Mouse (Mus musculus) kidney, postnatal 0 days (tissue): ENCODE measurements around the gene Met. TPM values are rescaled to one million over a fixed set of nuclear protein-coding genes. Genes with fewer than 3 reads are reported as not detected.

ENCODE experiments used
- ATAC-seq: fragments of 200-750 bp; cut with Nextera tagmentation; replicated peaks from 2 replicates; pipeline ENCODE4 v1.8.0; 2017; ENCODE audit warnings: low read depth, moderate number of reproducible peaks, moderate TSS enrichment, moderate library complexity; ENCODE audit not compliant: low FRiP score
- DNase-seq: peaks from one replicate; pipeline ENCODE4 v3.0.0-alpha.2; 2016; ENCODE audit warnings: low spot score
- H3K27ac ChIP-seq: fragments of 300-500 bp; sonication (generic); 2 replicates; pipeline ENCODE4 v1.5.1; 2014; ENCODE audit warnings: mild to moderate bottlenecking
- H3K27me3 ChIP-seq: fragments of 300-500 bp; sonication (generic); 2 replicates; pipeline ENCODE4 v1.6.1; 2014; ENCODE audit warnings: low read length, mixed read lengths; ENCODE audit not compliant: insufficient read depth
- H3K36me3 ChIP-seq: fragments of 300-500 bp; sonication (generic); 2 replicates; pipeline ENCODE4 v1.6.1; 2014; ENCODE audit warnings: low read length, mixed read lengths; ENCODE audit not compliant: insufficient read depth
- H3K4me1 ChIP-seq: fragments of 300-500 bp; sonication (generic); replicated peaks from 2 replicates; pipeline ENCODE4 v1.6.1; 2014; ENCODE audit warnings: antibody characterized with exemption, low read length, mixed read lengths; ENCODE audit not compliant: insufficient read depth
- H3K4me2 ChIP-seq: fragments of 300-500 bp; sonication (generic); 2 replicates; pipeline ENCODE4 v1.6.1; 2014; ENCODE audit warnings: mild to moderate bottlenecking, low read length, moderate library complexity, mixed read lengths
- H3K4me3 ChIP-seq: fragments of 300-500 bp; sonication (generic); replicated peaks from 2 replicates; pipeline ENCODE4 v1.5.1; 2014; ENCODE audit warnings: low read depth, low read length
- H3K9ac ChIP-seq: fragments of 300-500 bp; sonication (generic); 2 replicates; pipeline ENCODE4 v1.6.1; 2014; ENCODE audit warnings: low read depth, low read length
- H3K9me3 ChIP-seq: fragments of 300-500 bp; sonication (generic); replicated peaks from 2 replicates; pipeline ENCODE4 v1.6.1; 2016; ENCODE audit warnings: low read length, inconsistent platforms, mixed read lengths
- CTCF ChIP-seq: IDR thresholded peaks from 2 replicates; pipeline ENCODE4 v1.5.1; 2016; ENCODE audit warnings: antibody characterized with exemption, low read depth, mild to moderate bottlenecking, moderate library complexity
- WGBS: fragments of 180-500 bp; shearing (Covaris S2); extraction: QIAGEN DNeasy Blood & Tissue Kit; methylation state at CpG from one replicate; pipeline ENCODE4 v1.1.7; 2014; 5-methylcytosine and 5-hydroxymethylcytosine counted together
- polyA plus RNA-seq: library from polyadenylated mRNA; unstranded; fragments of >200 nt; fragmentation: Nextera tagmentation; extraction: Ambion mirVana; gene quantifications from 2 replicates; pipeline ENCODE4 v1.2.1, GENCODE M21; 2015

Gene Met
- polyA plus RNA-seq, 1 experiment from 2014 or later, result 17.9 TPM

GRCm38 (mm10) chr6:17580349-17580748, 116.7 kb downstream of the Met start:
- no peak overlapping the region for H3K4me2 ChIP-seq
- no peak for ATAC-seq
- no peaks in the 10 kb centered on the region for H3K27me3 ChIP-seq
- H3K9ac ChIP-seq, result no peak overlapping the region
- no peaks in the 10 kb centered on the region for H3K36me3 ChIP-seq
- H3K27ac ChIP-seq, result no peak overlapping the region
- H3K4me1 ChIP-seq, result no peaks in the 10 kb centered on the region
- DNase-seq, result no peak
- WGBS, result 88% methylated on average over 3 of the region's 3 CpGs
- H3K4me3 ChIP-seq, result no peak overlapping the region
- TF ChIP-seq CTCF, result no peak
- no peaks in the 10 kb centered on the region for H3K9me3 ChIP-seq

DNA sequence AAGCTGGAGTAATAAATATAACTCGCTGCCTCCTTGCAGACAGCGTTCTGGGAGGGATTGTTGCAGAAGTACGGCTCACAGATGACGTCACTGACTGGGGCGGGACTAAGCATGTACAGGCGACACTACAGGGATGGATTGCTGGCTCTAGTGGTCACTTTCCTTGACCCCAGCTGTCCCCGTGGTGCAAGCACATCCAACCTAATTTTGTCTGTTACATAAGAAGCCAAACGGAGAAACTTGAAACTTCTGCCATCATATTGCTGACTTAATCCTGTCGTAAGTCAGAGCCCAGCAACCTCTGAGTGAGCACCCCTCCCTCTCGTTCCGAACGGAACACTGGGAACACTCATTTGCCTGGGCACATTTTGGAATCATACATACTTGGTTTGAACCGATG, 120.4 kb downstream of the Met start:
- WGBS, result 12% methylated on average over 13 of the region's 13 CpGs
- no peak for TF ChIP-seq CTCF
- H3K4me1 ChIP-seq, result no peaks in the 10 kb centered on the region
- H3K27me3 ChIP-seq, result no peaks in the 10 kb centered on the region
- peak; percentile 85 for DNase-seq
- peak overlapping the region; percentile 61 for H3K4me2 ChIP-seq
- ATAC-seq, result peak; percentile 73
- H3K9ac ChIP-seq, result no peak overlapping the region
- no peak overlapping the region for H3K27ac ChIP-seq
- H3K4me3 ChIP-seq, result peak overlapping the region; percentile 26
- no peaks in the 10 kb centered on the region for H3K36me3 ChIP-seq
- no peaks in the 10 kb centered on the region for H3K9me3 ChIP-seq

GRCm38 (mm10) chr6:17589049-17589952, 125.7 kb downstream of the Met start:
- Histone ChIP-seq H3K9ac (no peak overlapping the region), H3K4me2 (peak overlapping the region; percentile 39), H3K9me3 (0 out of 2 replicates have a peak, but pooled peaks cover 10% of the 10 kb centered on the region), H3K36me3 (no peaks in the 10 kb centered on the region), H3K4me3 (no peak overlapping the region), H3K27ac (no peak overlapping the region), H3K4me1 (no peaks in the 10 kb centered on the region), H3K27me3 (no peaks in the 10 kb centered on the region)
- peak; percentile 94 for DNase-seq
- WGBS, result 13% methylated on average over 16 of the region's 16 CpGs
- ATAC-seq, result peak; percentile 79
- peak; percentile 97 for TF ChIP-seq CTCF

DNA sequence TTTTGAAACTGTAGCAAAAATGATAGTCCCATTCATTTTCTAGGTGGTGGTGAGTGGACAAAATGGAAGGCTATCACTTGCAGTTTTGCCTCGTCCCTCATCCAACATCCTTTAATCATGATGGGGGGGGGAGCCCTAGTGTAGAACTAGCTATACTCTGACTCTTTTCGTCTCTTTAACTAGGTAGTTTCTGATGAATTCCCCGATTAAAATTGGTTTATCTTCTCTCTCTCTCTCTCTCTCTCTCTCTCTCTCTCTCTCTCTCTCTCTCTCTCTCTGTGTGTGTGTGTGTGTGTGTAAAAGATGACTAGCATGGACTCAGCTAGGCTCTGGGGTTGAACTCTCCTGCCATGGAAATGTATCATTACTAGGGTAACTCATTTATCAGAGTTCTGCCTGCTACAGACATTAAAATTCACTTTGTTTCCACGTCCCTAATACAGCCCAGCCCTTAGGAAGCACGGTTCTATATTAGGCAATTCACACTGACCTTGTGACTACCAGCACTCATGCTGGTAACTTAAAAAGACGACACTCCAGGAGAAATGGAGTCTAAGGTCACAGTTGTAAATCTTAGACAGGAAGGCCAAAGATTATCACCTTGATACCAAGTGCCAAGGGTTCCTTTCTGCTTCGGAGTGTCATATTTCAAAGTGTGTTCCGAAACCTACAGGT, 126.5 kb downstream of the Met start:
- no peaks in the 10 kb centered on the region for H3K27me3 ChIP-seq
- no peak for TF ChIP-seq CTCF
- 0 out of 2 replicates have a peak, but pooled peaks cover 10% of the 10 kb centered on the region for H3K9me3 ChIP-seq
- no peaks in the 10 kb centered on the region for H3K36me3 ChIP-seq
- WGBS, result 26% methylated on average over 8 of the region's 8 CpGs
- DNase-seq (no peak), ATAC-seq (no peak)
- H3K4me2 ChIP-seq, result no peak overlapping the region
- no peak overlapping the region for H3K27ac ChIP-seq
- no peak overlapping the region for H3K9ac ChIP-seq
- no peak overlapping the region for H3K4me3 ChIP-seq
- no peaks in the 10 kb centered on the region for H3K4me1 ChIP-seq

DNA sequence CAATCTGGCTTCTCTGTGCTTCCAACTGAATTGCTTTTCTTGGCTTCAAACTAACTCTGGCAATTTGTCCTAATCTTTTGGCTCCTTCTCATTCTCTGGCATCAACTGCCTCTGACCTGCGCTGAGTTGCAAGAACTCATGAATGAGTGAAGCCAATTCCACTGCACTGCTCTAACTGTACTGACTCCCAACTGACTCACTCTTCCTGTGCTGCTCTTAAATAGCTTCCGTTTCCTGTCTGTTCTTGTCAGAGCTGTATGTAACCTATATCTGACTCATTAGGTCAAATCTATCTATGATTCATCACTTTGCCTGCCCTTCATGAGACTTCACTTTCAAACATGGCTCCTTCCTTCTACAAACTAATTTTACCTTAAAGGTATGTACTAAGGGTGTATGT, 130.4 kb downstream of the Met start:
- DNase-seq (no peak), ATAC-seq (no peak)
- Histone ChIP-seq H3K27me3 (no peaks in the 10 kb centered on the region), H3K4me3 (no peak overlapping the region), H3K4me2 (no peak overlapping the region), H3K4me1 (no peaks in the 10 kb centered on the region), H3K27ac (no peak overlapping the region), H3K9ac (no peak overlapping the region), H3K9me3 (0 out of 2 replicates have a peak, but pooled peaks cover 10% of the 10 kb centered on the region), H3K36me3 (no peaks in the 10 kb centered on the region)
- no peak for TF ChIP-seq CTCF
- 83% methylated on average over 2 of the region's 2 CpGs for WGBS

DNA sequence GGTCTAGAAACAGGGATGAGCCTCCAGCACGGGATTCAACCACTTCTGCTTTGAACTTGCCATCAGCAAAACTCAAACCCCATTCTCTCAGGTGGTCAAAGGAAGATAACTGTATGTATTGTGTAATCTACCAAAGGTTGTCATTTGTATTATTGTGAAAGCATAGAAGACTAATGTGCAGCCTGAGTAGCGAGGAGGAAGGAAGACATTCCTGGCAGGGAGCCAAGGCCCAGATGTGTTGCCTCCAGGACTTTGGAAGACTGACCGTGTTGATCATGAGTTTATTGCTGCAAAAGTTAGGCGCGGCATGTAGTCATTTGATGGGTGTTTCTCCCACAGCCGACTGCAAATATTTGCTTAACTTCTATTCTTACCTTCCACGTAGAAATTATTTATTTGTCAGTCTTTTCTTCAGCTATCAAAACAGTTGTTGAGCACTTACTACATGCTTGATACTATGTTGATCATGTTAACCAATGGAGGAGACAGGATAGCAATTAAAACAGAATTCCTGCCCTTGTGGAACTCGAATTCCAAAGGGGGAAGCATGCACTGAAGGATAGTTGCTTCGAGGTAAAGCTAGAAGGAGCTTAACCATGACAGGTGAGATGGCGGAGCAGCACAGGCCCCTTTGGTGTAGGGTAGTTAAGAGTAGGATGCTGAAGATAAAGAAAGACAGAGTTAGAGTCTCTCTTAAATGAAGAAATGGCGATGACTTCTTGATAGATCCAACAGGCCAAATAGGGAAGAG, 132.3 kb downstream of the Met start:
- no peak for TF ChIP-seq CTCF
- Histone ChIP-seq H3K27me3 (no peaks in the 10 kb centered on the region), H3K4me1 (no peaks in the 10 kb centered on the region), H3K27ac (no peak overlapping the region), H3K4me3 (no peak overlapping the region), H3K36me3 (no peaks in the 10 kb centered on the region), H3K9me3 (0 out of 2 replicates have a peak, but pooled peaks cover 10% of the 10 kb centered on the region), H3K4me2 (no peak overlapping the region), H3K9ac (no peak overlapping the region)
- ATAC-seq, result no peak
- WGBS, result 63% methylated on average over 11 of the region's 11 CpGs
- peak; percentile 51 for DNase-seq
